Mouse (Mus musculus) right cerebral cortex, postnatal 14 days (tissue): Measurements from ENCODE around the gene Grik4.

ENCODE experiments used
- DNase-seq: peaks from one replicate; pipeline ENCODE4 v3.0.0; 2022

Gene Grik4

DNA sequence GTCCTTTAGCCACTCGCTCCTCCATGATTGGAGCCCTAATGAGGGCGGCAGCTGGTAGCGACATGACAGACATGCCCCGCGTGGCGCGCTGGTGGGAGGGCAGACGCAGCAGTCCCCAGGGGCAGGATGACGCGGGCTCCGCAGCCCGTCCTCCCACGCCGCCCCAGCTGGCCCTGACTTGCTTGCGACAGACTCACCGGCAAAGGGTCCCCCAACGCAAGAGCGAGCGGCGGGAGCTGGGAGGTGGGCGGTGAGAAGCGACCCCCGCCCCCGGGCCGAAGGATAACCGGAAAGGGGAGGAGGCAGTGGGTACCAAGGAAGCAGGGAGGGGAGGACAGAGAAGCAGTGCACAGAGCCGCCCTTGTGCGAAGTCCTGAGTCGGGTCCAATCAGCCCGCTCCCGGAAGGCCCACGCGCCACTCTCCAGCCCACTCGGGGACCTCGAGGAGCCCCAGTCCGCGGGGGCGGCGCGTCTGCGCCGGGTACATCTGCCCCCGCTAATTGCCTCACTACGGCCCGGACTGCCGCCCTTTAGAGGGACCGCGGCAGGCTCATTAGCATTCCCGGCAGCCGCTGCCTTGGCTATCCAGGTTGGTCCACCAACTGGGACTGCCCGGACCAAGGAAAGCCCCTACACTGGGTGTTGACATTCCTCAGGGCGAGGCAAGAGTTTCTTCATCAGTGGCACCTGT, 46.8 kb downstream of the Grik4 start:
- peak; percentile 70 for DNase-seq

DNA sequence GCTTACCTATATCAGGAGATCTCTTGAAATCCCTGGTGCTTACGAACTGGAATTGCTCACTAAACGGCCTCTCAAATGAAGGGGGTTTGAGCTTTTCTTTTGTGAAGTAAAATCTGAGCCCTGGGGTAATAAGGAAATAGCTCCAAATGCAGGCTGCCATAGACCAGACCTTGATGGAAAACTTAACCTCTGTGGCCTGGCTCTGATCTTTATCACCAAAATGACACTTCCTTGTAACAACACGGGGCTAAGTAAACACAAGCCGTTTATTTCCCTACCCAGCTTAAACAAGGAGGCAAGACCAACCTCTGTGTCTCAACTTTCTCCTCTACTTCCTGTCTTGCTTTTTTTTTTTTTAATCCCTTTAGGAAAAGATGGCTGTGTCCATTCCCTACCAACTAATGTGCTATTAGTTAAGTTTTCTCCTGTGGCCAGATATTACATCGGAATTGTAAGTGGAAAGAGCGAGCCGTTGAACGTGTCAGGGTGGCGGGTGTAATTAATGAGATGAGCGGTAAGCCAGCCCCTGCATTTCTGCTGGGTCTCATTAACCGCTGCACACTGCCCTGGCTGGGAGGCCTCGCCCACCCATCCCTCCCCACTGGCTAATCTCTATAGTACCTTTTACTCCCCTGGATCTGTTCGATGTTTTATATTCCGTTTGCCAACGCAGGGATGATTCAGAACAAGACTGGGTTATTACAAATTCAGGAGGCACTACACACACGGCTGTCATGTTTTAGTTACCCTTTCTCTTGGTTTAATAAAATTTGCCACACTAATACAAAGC, 47.7 kb downstream of the Grik4 start:
- DNase-seq = no peak

DNA sequence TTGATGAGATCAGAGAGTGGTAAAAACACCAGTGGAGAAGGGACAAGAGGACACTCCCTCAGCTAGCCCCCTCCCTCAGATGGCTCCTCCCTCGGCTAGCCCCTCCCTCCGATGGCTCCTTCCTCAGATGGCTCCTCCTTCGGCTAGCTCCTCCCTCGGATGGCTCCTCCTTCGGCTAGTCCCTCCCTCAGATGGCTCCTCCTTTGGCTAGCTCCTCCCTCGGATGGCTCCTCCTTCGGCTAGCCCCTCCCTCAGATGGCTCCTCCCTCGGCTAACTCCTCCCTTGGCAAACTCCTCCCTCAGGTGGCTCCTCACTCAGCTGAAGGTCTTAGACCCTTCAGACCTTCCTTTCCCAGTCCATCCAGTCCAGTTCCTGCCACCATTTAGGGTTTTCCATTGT, 51.5 kb downstream of the Grik4 start:
- DNase-seq = no peak

DNA sequence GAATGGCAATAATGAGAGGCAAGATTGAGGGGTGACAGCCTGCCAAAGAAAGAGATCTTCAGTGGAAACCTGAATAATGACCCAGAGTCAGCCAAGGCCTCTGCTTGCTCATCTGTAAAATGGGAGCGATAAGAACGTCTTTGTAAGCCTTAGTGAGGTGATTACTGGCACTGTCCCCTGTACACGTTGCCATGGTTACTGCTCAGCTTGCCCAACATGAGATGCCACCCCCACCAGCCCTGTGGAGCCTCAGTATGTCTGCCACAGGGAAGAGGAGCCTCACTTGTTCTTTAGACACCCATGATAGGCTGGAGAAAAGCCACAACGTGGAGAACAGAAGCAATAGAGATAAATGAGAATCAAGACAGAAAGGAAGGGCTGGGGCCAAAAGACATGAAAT, 56.4 kb downstream of the Grik4 start:
- no peak for DNase-seq

DNA sequence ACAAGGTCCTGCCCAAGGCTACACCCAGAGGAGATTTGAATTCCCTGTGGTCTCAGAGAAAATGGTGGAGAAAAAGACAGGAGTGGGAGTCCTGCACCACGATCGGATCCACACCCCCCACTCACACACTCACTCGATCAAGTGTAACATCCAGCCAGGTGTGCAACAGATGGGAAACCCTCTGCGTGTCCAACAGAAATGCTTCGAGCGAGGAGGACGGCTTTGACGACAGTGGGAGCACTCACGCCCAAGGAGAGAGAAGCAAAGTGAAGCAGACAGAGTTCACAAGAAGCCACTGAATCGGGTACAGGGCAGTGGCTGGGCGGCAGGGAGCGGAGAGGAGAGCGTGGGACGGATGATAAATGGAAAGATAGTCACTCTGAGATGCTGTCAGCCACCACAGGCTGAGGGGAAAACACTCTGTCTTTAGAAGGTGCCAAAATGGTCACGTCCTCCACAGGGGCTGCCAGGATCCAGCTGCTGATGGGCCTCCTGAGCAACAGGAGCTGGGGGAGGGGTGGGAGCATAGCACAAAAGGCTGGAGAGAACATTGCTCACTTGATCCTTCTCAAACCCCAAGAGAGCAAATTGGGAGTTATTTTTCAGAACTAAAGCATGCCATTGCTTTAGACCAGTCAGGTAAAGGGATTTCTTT, 58.1 kb downstream of the Grik4 start:
- DNase-seq = no peak

DNA sequence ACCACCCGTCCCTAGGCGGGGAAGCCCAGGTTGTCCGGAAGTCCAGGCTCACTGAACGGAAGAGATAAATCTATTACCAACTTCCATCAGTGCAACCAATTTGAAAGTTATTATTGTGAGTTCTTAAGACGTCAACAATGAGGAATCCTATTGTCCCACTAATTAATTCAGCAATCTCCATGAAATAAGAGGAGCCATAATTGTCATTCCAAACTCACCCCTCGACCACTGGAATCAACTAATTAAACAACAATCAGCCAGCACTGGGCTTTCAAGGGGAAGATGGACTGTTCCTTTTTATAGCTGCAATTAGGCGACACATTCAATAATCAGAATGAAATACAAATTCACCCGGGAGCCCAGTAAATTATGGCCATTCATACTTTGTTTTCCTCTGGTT, 58.7 kb downstream of the Grik4 start:
- DNase-seq = no peak

DNA sequence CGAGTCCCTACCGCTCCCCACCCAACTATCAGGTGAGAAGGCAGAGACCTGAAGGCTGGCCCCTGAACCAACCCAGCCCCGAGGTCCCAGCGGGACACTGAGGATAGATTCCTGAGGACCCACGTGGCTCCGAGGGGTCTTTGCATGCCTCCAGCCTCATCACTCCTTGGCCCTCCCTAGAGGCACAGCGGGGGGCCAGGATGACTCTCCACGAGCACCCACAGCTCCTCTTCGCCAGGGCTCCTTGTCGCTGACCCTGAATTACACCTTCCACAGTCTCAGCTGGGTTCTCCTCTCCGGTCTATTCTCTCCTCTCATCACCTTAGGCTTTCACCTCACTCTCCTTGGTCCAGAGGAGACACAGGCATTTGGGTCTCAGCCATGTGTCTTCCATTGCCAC, 59.2 kb downstream of the Grik4 start:
- DNase-seq = no peak

DNA sequence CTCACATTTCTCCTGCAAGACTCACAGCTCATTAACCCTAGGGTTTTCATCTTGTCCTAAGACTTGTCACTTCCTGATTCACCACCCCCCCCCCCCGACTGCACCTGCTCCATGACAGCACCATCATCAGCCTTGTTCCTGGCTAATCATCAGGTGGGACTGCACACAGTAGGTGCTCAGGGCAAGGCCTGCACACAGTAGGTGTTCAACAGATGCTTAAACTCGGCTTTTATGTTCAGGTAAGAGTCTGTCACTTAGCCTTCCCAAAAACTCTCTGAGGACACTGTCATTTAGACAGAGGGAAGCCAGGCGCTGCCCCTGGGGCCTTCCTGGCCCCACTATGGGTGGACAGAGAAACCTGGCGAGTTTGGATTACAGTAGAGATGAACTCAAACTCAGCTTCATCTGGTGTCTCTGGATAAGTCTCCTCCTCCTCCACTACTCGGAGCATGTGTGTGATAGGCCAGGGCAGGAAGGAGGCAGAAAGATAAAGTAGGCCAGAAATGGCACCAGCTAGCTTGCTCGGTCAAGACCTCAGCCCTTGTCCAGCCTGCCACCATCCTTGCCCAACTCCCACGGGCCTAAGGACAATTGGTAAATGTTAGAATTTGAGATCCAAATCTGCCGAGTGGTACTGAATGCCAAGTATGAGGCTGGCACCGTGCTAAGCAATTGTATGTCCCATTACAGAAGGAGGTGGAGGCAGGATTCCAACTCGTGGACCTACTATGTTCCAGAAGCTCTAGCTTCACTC, 61.1 kb downstream of the Grik4 start:
- DNase-seq = no peak

DNA sequence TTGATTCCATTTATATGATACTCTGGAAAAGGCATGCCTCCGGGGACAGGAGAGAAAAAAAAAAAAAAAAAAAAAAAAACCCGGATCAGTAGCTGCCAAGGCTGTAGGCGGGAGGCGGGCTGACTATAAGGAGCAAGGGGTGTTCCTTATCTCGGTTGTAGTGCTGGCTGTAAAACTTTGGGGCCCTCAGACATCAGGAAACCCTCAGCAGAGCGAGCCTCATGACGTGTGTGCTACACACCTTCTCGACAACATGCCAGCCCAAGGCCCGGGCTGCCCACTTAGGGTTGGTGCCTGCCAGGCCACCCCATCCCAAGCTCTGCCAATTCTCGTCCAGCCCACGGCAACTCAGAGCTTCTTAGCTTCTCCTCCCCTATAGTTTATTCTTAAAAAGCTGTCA, 62.0 kb downstream of the Grik4 start:
- DNase-seq = no peak

DNA sequence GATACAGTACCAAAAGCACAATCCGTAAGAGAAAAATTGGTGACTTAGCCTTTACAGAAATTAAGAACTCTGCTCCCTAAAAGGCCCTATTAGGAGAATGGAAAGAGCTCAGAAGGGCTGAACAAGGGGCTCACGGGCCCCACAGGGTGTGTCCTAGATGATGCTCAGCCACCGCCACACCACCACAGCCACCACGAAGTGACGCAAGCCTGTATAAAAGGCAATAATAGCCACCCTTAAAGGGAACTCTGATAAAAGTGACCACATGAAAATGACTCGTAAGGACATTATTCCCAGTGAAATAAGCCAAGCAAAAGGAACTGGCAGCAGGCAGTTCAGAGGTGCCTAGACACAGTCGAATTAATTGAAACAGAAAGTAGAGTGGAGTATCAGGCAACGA, 63.3 kb downstream of the Grik4 start:
- no peak for DNase-seq

DNA sequence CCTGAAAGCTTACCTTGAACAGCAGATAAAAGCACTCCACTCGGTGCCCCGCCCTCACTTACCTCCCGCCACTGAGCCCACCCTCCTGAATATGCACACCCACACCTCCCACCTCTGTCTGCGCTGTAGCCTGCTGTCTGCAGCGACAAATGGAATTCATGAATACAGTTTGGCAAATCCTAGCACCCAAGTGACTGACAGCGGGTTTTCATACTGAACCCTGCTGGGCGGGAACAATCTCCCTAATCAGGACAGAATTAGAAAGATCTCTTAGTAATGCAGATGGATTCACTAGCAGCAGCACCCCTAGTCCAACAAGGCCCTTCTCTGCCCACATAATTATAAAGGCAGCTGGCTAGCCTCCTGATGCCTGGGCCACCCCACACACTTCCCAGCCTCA, 65.9 kb downstream of the Grik4 start:
- DNase-seq = no peak

DNA sequence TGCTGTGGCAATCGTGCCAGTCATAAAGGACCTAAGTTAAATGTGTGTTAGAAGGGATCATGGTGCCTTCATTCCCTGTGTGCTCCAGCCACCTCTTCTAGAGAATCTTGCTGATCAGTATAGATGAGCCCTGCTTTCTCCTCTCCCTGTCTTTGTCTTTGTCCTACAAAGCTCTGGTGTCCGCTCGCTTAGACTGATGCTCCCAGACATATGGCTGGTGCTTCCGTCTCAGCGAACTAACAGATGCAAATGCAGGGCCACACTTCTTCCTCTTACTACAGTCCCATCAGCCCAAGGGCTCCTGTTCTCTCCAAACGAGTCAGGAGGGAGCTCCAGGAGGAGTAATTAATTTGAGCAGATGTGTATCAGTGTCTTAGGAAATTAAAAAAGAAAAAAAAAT, 71.4 kb downstream of the Grik4 start:
- DNase-seq = no peak

DNA sequence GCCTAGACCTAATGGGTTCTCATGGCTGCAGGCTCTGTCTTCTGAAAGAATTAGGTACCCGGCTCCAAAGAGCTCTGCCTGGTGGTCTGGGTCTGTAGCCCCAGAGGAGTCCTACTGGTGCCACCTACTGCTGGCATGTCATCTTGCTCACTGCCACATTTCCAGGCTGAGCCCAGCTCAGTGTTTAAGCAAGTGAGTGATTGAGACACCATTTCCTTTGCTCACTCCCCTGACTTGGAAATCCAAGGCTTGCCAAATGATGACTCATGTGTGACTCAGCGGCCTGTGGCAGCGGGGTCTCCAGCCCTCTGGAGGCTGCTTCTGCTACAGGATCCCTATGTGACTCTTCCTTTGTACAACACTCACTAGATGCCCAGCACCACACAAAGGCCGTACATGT, 72.6 kb downstream of the Grik4 start:
- DNase-seq = no peak

DNA sequence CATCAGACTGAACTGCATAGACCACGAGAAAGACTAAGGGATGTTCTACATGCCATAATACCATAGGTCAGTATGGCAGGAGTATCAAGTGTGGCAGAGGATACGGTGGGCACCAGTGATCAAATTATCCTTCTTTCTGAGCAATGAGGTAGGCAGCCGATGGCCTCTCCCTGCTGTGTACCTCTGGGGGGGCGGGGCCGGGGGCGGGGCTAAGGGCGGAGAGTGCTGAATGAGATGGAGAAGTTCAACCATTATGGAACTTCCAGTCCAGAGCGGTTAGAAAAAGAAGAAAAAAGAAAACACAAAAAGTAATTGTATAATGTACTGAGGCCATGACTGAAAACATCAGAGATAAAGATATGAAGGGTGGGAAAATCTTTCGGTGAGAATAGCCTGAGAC, 74.0 kb downstream of the Grik4 start:
- DNase-seq = no peak

DNA sequence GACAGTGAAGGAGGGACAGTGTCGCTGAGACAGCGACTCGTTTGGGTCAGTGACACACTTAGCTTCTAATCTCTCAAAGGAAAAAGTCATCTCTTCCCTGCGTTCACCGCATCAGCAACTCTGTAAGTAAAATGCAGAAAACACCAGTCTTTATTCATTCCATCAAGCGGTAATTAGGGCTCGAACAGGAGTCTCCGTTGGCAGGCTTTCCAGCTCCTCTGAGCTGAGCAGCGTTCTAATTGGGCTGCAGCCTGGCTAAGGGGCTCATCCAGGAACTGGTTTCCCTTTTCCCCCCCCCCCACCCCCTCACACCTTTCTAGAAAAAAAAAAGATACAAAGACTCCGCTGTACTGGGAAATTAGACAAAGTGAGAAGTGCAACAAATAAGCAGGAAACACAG, 75.8 kb downstream of the Grik4 start:
- no peak for DNase-seq

DNA sequence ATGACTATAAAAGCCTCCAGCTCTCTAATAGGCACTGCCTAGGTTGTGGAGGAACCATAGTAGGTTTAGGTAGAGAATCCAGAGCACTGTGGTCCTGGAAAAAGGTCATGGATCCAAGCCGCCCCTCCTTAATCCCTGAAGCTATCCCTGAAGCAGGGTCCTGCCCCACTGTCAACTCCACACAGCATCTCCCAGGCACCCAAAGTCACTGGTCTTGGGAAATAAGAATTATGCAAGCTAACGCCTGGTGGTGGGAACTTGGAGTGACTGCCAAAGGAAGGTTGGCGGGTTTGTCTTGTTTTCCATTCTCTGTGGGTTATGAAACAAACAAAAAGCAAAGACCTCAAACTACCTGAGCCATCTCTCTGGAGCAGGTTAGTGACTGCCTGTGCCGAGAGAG, 77.6 kb downstream of the Grik4 start:
- no peak for DNase-seq

DNA sequence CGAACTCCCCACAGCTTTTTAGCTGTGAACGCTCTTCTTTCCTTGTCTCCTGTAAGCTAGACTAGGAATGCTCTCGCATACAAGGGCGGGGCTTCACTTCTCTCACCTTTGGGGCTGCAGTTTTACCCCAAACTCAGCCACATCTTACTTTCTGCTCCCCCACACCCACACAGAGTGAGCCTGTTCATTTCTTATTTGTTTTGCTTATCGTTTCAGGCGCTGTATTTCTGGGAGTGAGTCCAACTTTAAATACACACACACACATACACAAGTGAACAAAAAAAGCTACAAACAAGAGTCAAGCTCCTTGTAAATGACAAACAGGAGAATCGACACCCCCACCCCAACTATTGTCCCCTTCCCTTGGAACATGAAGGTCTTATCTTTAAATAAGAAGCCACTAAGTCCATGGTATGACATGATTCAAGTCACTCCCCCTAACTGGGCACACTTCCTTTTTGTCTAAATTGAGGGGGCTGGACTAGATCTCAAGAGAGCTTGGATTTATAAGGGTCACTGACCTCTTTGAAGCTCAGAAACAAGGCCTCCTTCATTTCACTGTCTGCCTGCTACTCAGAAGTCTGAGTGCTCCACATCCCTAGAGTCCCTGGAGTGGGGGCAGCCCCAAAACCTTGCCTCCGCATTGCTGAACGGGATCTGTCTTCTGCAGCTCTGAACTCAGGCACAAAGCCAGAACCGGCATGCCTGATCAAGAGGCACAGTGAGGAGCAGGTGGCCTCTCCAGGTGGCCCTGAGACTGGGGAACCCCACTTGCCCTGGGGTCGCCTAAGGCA, 79.1 kb downstream of the Grik4 start:
- DNase-seq = peak; percentile 29

DNA sequence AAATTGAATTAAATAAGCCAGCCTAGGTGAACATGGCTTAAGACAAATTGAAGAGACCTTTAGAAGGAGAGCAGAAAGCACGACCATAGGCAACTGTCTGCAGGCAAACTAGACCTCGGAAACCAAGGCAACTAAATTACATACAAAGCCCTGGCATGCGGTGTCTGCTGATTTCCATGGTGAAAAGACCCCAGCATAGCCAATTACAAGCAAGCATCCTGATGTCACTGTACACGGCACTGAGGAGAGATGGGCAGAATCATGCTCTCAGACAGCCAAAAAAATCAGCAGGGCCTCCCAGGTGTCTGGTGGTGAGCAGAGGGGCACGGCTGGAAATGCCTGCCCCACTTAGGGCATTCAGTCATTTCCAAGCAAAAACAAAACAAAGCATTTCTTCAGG, 80.9 kb downstream of the Grik4 start:
- DNase-seq = no peak

DNA sequence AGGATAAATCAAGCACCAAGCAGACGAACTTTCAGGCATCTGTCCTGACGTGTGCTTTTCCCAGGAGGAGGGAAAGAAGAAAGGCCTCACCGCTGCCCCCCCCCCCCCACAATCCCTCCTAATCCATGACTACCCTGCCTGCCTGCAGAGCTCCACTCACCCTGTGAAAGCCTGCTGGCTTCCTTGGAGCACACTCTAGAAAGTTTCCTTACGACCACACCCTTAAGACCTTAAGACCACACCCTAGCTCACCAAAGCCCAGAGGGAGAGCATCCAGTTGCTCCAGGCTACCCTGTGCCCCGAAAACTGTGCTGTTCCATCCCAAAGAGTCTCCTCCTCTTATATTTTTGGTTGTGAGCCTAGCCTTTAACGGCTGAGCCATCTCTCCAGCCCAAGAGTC, 82.6 kb downstream of the Grik4 start:
- no peak for DNase-seq

DNA sequence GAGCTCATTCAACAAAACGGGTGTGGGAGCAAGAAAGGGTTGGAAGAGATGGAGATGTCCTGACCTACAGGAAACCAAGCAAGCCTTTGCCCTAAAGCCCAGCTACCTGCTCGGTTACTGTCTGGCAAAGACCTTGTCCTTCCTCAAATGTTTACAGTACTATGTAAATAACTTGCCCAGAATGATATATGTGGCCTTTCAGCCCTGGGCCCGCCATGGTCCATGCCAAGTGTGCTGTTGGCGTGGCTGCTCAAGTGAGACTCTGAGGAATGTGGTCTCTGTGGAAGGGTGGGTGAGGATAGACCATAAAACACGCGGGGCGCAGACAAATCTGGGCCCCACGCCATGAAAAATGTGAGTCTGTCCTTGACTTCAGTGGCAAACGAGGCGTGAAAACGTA, 83.1 kb downstream of the Grik4 start:
- DNase-seq = no peak

DNA sequence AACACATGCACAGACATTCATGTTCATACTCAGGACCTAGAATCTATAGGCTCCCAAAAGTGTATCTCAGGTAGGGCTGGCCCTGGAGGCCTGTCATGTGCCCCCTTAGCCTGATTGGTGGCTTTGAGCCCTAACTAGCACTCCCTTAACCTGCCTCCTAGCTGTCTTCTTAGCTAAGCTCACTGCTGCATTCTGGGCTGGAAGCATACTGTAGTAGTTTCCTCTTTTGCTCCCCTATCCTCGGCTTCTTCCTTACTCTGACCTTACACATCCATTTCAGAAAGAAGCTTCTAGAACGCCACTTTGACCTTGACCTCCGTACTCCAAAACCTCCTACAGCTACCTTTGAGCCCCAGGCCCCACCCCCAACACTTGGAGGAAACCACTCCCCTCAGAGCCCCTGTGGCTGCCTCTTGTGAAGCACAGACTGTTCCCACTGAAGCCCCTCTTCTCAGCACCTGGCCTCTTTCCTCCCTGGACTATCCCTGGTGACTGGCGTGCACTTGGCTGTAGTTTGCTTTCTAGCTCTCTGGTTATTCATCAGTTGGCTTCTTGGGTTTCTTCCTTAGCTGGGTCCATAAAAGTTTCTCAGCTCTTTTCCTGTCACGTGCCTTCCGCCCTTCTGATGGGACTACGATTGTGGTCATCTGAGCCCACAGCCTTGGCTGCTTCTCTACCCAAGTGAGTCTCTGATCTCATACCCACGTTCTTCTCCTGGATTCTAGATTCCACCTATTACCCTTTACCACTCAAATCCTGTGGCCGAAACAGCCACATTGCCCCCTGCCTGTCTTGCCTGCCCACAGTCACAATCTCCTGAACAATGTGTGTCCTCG, 84.1 kb downstream of the Grik4 start:
- DNase-seq = no peak
